8 mouse cellular contexts compared by ENCODE assay signal in genomic region chr9:20459377-20460317, GRCm38 (mm10). TPM values are rescaled to one million over a fixed set of nuclear protein-coding genes. Genes with fewer than 3 reads are reported as not detected.
A peak's percentile ranks its signal among the peaks of the same experiment; 100 is the strongest.
DNase-seq lines count a peak whose midpoint lies in the region; ATAC-seq and TF ChIP-seq lines count a peak whose summit lies in the region.

Gene Zfp26 (minus strand): TSS chr9:20460162.

- H3K4me1 ChIP-seq in embryonic facial prominence, embryonic 13.5 days: peaks cover 12% of the 10 kb centered on the region
- peaks cover 6% of the 10 kb centered on the region for H3K4me1 ChIP-seq in kidney, adult 2 months (ENCODE audit: control insufficient read depth, insufficient read depth, low read length)
- peaks cover 8% of the 10 kb centered on the region for H3K4me1 ChIP-seq in limb, embryonic 12.5 days (replicated peaks)
- H3K4me1 ChIP-seq in midbrain, embryonic 15.5 days: peaks cover 20% of the 10 kb centered on the region
- H3K4me1 ChIP-seq in spleen, adult 2 months (ENCODE audit: control insufficient read depth, insufficient read depth, insufficient read length): peaks cover 2% of the 10 kb centered on the region; the same call in 1 of the 2 replicates

- DNase-seq in 3134 (ENCODE audit: extremely low read depth, insufficient read length, low spot score): peak; percentile 86
- DNase-seq in adrenal gland, postnatal 36 days: peak; percentile 80 to 81
- peak; percentile 79 to 83 for DNase-seq in heart, adult 18-20 months
- DNase-seq in kidney, adult 2 months: peak; percentile 89
- peak; percentile 58 to 73 for DNase-seq in spleen, adult 2 months (ENCODE audit: low read depth in 1 of 2, low spot score in 2 of 2)

- H3K9me3 ChIP-seq in embryonic facial prominence, embryonic 13.5 days: no peaks in the 10 kb centered on the region
- H3K9me3 ChIP-seq in limb, embryonic 12.5 days: no peaks in the 10 kb centered on the region
- H3K9me3 ChIP-seq in midbrain, embryonic 15.5 days: no peaks in the 10 kb centered on the region

- H3K9ac ChIP-seq in embryonic facial prominence, embryonic 13.5 days: peak within 1 kb of the TSS; percentile 94
- H3K9ac ChIP-seq in limb, embryonic 12.5 days (replicated peaks): peak within 1 kb of the TSS; percentile 91
- peak within 1 kb of the TSS; percentile 91 for H3K9ac ChIP-seq in midbrain, embryonic 15.5 days

- H3K4me3 ChIP-seq in embryonic facial prominence, embryonic 13.5 days: peak within 1 kb of the TSS; percentile 80
- H3K4me3 ChIP-seq in kidney, adult 2 months (ENCODE audit: insufficient read depth, low read depth, low read length): peak within 1 kb of the TSS; percentile 95
- peak within 1 kb of the TSS; percentile 81 for H3K4me3 ChIP-seq in limb, embryonic 12.5 days (replicated peaks)
- H3K4me3 ChIP-seq in midbrain, embryonic 15.5 days: peak within 1 kb of the TSS; percentile 98
- peak within 1 kb of the TSS; percentile 83 for H3K4me3 ChIP-seq in spleen, adult 2 months (ENCODE audit: extremely low read depth, insufficient read depth, insufficient read length)

- under 1% methylated on average over 48 of the region's 48 CpGs for WGBS in embryonic facial prominence, embryonic 13.5 days
- WGBS in kidney, adult 2 months: under 1% methylated on average over 48 of the region's 48 CpGs
- WGBS in limb, embryonic 12.5 days: under 1% methylated on average over 48 of the region's 48 CpGs
- WGBS in midbrain, embryonic 15.5 days: under 1% methylated on average over 48 of the region's 48 CpGs
- WGBS in spleen, adult 2 months: under 1% methylated on average over 48 of the region's 48 CpGs

- no peaks in the 10 kb centered on the region for H3K27me3 ChIP-seq in embryonic facial prominence, embryonic 13.5 days
- H3K27me3 ChIP-seq in kidney, adult 2 months (replicated peaks; ENCODE audit: control insufficient read depth, insufficient read depth, low read length): no peaks in the 10 kb centered on the region
- H3K27me3 ChIP-seq in limb, embryonic 12.5 days: no peaks in the 10 kb centered on the region; the same call in 1 of the 2 replicates
- H3K27me3 ChIP-seq in midbrain, embryonic 15.5 days (replicated peaks): no peaks in the 10 kb centered on the region
- H3K27me3 ChIP-seq in spleen, adult 2 months (ENCODE audit: control insufficient read depth, insufficient read depth, low read length): no peaks in the 10 kb centered on the region

- no peak for TF ChIP-seq POLR2A in kidney, adult 2 months (IDR thresholded peaks at IDR 0.05; ENCODE audit: low read depth, low read length)
- peak; percentile 3; the same call in 1 of the 2 replicates for TF ChIP-seq POLR2A in spleen, adult 2 months (IDR thresholded peaks at IDR 0.05; ENCODE audit: low read depth, low read length)

- peak; percentile 85 for ATAC-seq in embryonic facial prominence, embryonic 13.5 days (ENCODE audit: insufficient number of reproducible peaks, insufficient read depth, low FRiP score, low TSS enrichment, low read depth)
- peak; percentile 85 for ATAC-seq in limb, embryonic 12.5 days (ENCODE audit: insufficient number of reproducible peaks, insufficient read depth, low FRiP score, low TSS enrichment, low read depth)
- peak; percentile 93 for ATAC-seq in midbrain, embryonic 15.5 days (replicated peaks)

- TF ChIP-seq CTCF in kidney, adult 2 months (conservative IDR thresholded peaks at IDR 0.05; ENCODE audit: insufficient read depth, insufficient read length, low read depth, low read length): no peak
- TF ChIP-seq CTCF in spleen, adult 2 months (IDR thresholded peaks at IDR 0.05; ENCODE audit: extremely low read depth, insufficient read depth, insufficient read length, insufficient replicate concordance): no peak

- peak within 1 kb of the TSS; percentile 86 for H3K4me2 ChIP-seq in embryonic facial prominence, embryonic 13.5 days
- H3K4me2 ChIP-seq in limb, embryonic 12.5 days: peak within 1 kb of the TSS; percentile 82
- H3K4me2 ChIP-seq in midbrain, embryonic 15.5 days: peak within 1 kb of the TSS; percentile 77

- H3K27ac ChIP-seq in embryonic facial prominence, embryonic 13.5 days: peak within 1 kb of the TSS; percentile 94
- H3K27ac ChIP-seq in kidney, adult 2 months (ENCODE audit: insufficient read depth, low read depth, low read length): peak within 1 kb of the TSS; percentile 87
- H3K27ac ChIP-seq in limb, embryonic 12.5 days: peak within 1 kb of the TSS; percentile 92
- H3K27ac ChIP-seq in midbrain, embryonic 15.5 days: peak within 1 kb of the TSS; percentile 88
- H3K27ac ChIP-seq in spleen, adult 2 months (ENCODE audit: insufficient read depth, low read length): peak within 1 kb of the TSS; percentile 81

- peaks cover 29% of the 10 kb centered on the region for H3K36me3 ChIP-seq in embryonic facial prominence, embryonic 13.5 days
- no peaks in the 10 kb centered on the region for H3K36me3 ChIP-seq in kidney, adult 2 months (ENCODE audit: control insufficient read depth, insufficient read depth, low read length)
- H3K36me3 ChIP-seq in limb, embryonic 12.5 days: peaks cover 30% of the 10 kb centered on the region
- H3K36me3 ChIP-seq in midbrain, embryonic 15.5 days (replicated peaks): peaks cover 5% of the 10 kb centered on the region; the same call in 1 of the 2 replicates
- H3K36me3 ChIP-seq in spleen, adult 2 months (ENCODE audit: control insufficient read depth, insufficient read depth, low read length): peaks cover 11% of the 10 kb centered on the region

RNA-seq across cellular contexts. Expression of gene Zfp26, which starts in this region (rescaled TPM):
- total RNA-seq in adrenal gland, postnatal 36 days (2021): 10 to 100 TPM; 19.4 to 20.6 TPM
- polyA plus RNA-seq in embryonic facial prominence, embryonic 13.5 days (2015; fragmentation: Nextera tagmentation; extraction: Ambion mirVana): 18.2 and 18.7 TPM in 2 replicates
- total RNA-seq in heart, adult 18-20 months (2021): 1 to 10 TPM; 7.4 to 9.2 TPM
- polyA plus RNA-seq in kidney, adult 2 months (2012; rRNA removed): 1.5 and 2.2 TPM in 2 replicates
- 33.9 and 35.0 TPM in 2 replicates for polyA plus RNA-seq in limb, embryonic 12.5 days (2016; fragmentation: Nextera tagmentation; extraction: Ambion mirVana)
- polyA plus RNA-seq in midbrain, embryonic 15.5 days (2015; fragmentation: Nextera tagmentation; extraction: Ambion mirVana): 13.9 and 15.8 TPM in 2 replicates
- polyA plus RNA-seq in spleen, adult 2 months (2012; rRNA removed): 1.4 TPM in 2 replicates

Comparison
In these comparisons a context has a peak if more than half of its experiments do, and no peak if none do; other contexts are left out.
1. Peak in every context shown above with its lines: DNase-seq, ATAC-seq, H3K4me3 ChIP-seq and H3K27ac ChIP-seq.